Mouse (Mus musculus): Measurements from ENCODE around the gene Sept9.

Sept9 gene

DNA sequence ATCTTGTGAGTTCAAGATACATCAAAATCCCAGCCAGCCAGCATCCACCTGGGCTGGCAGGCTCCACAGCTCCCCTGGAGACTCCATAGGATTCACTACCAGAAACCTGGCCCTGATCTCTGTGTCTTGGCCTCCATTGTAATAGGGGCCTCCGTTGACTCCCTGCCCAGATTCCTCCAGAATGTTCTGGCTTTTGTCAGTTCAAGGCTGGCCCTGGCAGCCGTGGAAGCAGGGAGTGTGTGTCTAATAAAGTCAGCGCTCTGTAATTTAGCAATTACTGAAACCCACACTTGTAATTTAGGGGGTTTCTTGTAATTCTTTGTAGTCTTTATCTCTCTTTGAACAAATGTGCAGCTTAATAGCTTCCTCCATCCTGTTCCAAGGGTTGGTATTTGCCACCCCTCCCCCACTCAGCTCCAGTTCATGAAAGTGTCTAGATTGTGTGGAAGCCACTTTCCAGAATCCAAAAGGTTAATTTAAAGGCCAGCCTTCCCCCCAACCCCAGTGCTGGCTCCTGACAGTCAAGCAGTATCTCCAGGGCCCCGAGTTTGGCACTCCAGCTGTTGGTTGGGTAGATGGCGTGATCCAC lies 170.9 kb downstream of the Sept9 start:
- ATAC-seq (ENCODE audit: low TSS enrichment), result no peak

GRCm38 (mm10) chr11:117372537-117372936 lies 173.1 kb downstream of the Sept9 start:
- ATAC-seq (ENCODE audit: low TSS enrichment), result no peak

DNA sequence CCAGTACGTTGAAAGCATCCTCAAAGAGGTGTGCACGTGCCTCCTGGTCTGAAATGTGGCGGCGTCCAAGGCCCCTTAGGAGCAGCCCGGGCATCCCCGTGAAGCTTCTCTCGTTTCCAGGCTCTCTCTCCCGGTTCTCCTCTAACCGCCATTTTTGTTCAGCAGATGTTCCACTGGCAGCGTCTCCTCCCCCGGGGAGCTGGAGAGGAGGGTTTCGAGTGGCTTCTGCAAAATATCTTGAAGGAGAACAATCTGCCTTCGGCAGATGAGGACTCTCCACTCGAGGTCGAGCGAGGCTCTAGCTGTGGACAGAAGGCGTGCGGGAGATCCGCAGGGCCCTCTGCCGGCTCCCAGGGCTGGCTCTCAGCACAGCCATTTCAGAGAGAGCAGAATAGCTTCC lies 173.7 kb downstream of the Sept9 start:
- no peak for ATAC-seq (ENCODE audit: low TSS enrichment)

DNA sequence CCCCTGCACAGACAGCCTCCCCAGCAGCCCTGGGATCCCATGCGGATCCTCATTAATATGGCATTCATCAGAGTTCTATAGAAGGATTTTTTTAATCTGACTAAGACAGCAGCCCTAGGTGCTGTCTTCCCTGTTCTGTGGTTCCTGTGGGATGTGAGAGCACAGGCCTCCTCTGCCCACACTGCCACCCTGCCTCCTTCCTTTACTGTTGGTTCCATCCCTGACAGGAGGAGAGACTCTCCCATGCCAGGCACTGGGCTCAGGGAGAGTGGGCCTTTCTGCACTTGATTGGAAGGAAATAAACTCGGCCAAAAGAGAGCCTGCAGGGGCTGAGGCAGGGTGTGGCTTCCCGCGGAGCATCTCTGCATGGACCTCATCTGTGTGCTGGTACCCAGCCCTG lies 174.4 kb downstream of the Sept9 start:
- peak; percentile 83 for ATAC-seq (ENCODE audit: low TSS enrichment)

- no peak for ATAC-seq (ENCODE audit: low TSS enrichment)
Measured at GRCm38 (mm10) chr11:117374288-117374687, 174.8 kb downstream of the Sept9 start.

DNA sequence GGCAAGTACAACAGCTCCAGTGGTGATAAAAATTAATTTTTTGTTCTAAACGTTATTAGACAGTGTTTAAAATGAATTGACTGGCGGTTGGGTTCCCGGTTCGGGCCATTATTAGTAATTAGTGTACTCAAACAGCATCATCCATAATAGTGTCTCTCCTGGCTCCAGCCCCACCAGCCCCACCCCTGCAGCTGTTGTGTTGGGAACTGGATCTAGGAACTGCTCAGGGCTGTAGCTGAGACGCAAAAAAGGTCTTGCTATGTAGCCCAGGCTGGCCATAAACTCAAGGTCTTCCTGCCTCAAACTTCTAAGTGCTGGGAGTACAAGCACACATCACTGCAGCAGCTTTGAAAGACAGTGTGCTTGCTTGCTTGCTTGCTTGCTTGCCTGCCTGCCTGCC lies 180.3 kb downstream of the Sept9 start:
- no peak for ATAC-seq (ENCODE audit: low TSS enrichment)

DNA sequence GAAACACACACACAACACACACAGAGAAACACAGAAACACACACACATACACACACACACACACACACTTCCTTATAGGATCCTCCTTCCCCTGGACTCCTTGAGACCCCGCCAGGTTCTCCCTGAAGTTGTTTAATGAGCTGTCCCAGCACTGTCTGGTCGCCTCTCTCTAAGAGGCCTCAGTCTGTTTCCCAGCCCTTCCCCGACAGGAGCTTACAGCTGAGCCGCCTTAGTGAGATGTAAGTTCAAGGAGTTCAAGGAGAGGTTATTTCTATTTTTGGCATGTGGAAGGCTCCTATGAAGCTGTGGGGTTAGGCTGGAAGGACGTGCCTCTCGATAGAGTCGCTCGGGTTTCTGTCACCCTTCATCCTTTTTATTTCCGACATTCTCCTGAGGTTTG lies 184.8 kb downstream of the Sept9 start:
- no peak for ATAC-seq (ENCODE audit: low TSS enrichment)

DNA sequence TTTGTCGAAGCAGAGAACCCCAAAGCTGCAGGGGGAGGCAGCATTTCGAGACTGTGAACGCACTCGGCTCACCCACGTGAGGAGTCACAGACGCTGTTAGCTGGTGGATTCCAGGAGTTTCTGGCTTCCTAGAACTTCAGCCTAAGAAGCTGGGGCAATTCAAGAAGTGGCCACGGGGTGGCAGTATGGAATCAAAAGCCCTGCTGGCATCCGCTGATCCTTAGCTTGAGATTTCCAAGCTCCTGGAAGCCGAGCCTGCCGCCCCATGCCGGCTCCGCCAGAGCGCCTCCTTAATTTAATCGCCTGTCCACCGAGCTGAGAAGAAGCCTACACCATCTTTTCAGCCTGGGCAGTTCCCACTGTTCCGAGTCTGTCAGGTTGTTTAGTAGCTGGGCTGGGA lies 185.4 kb downstream of the Sept9 start:
- peak; percentile 83 for ATAC-seq (ENCODE audit: low TSS enrichment)

- no peak for ATAC-seq (ENCODE audit: low TSS enrichment)
Measured at GRCm38 (mm10) chr11:117385331-117386103, 186.1 kb downstream of the Sept9 start.

GRCm38 (mm10) chr11:117387241-117387640 lies 187.8 kb downstream of the Sept9 start:
- ATAC-seq (ENCODE audit: low TSS enrichment), result no peak

DNA sequence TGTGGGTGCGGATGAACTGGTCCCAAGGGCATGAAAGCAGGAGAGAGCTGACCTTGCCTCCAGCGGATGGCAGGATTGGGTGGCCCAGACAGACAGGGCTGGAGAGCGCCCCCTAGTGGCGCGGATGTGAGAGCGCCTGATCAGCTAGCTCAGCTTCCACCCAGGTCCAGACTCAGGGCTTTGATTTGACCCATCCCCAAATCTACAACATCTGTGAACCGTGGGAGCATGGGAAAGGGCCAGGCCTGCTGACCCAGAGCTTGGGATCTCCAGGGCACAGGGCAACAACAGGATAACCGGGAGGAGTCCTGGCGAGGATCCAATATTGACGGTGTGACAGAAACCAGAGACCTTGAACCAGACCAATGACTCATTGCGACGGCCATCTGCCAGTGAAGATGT lies 190.5 kb downstream of the Sept9 start:
- ATAC-seq (ENCODE audit: low TSS enrichment), result no peak

DNA sequence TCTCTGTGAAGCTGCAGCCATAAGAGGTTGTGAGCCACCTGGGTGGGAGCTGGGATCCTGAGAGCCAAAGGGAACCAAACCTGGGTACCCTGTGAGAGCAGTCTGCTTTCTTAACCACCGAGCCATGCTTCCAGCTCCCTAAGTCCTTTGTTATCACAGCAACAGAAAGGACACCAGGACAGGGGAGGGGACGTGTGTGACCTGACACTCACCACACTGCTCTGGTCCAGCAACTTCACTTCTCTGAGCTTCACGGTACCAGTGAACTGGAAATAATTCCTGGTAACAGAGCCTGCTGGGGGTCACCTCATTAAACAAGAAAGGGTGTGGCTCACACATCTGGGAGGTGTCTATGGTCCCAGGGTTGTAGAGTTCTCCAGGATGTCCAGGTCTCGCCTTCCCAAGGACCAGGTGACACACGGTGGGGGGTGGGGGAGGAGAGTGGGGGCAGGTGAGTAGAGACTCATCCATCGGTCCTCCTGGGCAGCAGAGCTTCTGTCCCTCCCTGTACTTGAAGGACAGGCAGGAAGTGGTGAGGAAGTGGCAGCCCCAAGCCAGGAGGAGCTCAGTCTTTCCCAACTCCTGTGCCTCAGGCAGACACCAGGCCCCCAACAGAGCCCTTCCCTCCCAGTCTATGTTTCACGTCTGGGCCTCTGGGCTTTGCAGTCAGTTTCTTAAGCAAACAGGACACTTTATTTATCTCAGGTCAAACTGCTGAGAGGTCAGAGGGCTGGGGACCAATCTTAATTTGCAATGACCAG lies 191.5 kb downstream of the Sept9 start:
- no peak for ATAC-seq (ENCODE audit: low TSS enrichment)

DNA sequence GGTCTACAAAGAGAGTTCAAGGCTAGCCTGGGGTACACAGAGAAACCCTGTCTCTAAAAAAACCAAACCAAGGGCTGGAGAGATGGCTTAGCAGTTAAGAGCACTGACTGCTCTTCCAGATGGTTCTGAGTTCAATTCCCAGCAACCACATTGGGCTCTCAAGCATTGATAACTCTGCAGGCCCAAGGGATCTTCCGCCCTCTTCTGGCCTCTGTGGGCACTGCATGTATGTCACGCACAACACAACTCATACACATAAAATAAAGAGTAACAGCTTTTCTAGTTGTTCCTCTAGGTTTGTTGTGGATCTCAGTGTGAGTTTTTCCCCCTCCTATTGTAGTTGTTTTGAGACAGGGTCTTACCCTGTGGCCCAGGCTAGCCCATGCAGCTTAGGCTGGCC lies 192.8 kb downstream of the Sept9 start:
- ATAC-seq (ENCODE audit: low TSS enrichment), result no peak

- no peak for ATAC-seq (ENCODE audit: low TSS enrichment)
Measured at GRCm38 (mm10) chr11:117393715-117394114, 194.3 kb downstream of the Sept9 start.

DNA sequence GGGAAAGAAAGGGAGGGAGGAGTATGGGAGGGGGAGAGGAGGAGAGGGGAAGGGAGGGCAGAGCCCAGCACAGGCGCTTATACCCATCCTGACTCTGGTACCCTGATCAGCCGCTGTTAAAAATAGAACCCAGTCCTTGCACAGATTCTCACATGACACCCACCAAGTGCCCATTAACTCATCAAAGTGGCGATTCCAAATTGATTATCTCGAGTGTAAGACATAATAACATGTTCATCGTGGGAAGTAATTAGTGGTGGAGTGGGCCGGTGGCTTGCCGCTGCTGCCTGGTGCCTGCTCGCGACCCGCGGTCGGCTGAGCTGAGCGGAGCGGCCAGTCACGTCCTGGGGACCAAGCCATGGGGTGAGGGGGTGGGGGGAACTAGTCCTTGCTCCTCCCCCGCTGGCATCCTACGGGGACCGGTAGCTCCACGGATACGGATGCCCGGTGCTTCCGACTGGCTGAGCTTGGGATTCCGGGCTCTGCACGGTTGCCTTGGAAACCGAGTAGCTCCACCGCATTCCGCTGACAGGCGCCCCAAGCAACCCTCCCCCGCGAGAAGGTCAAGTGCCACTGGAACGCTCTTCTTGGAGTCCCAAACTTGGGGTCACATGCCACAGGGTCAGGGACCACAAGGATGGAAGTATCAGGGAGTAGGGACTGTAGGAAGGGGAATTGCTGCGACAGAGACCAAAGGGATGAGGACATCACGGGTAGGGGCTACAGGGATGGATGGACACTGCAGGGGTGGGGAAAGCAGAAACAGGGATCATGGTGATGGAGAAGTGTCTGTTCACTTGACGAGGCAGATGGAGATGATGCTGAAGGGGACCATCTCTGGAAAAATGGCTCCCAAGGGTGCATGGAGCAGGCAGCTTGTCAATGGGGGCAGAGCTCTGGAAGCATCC lies 195.0 kb downstream of the Sept9 start:
- peak; percentile 85 for ATAC-seq (ENCODE audit: low TSS enrichment)

DNA sequence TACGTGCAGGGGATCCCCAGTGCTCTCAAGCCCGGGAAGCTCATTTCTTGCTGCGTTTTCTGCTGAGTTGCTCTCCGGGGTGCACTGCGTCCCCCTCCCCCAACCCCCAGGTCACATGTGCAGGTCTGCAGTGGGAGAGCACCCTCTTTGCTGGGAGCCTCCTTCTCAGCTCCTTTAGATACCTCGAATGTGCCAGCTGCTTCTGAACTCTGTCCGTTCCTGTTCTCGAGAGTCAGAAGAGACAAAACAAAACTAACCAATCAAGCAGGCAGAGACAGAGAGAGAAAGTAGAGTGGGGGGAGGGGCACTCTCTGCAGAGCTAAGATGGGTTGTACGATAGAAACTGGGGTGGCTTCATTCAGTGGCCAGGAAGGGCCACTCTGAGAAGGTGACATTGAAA lies 195.8 kb downstream of the Sept9 start:
- peak; percentile 28 for ATAC-seq (ENCODE audit: low TSS enrichment)

DNA sequence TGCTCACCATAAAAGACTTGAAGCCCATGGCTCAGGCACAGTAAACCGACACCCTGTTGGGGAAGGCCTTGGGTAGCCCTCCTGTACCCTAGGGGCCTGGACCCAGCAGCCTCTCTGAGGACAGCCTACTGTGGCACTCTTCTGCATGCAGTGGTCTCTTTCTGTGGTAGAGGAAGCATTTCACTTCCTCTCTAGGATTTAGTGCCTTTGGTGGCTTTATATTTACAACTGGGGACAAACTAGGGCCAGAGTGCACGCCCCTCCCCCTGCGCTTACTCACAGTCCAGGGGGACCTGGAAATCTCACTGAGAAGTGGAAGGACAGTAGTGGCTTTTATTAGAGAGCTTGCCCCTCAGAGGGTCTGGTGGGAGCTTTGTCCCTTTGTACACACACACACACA lies 197.5 kb downstream of the Sept9 start:
- no peak for ATAC-seq (ENCODE audit: low TSS enrichment)

- no peak for ATAC-seq (ENCODE audit: low TSS enrichment)
Measured at GRCm38 (mm10) chr11:117397755-117398154, 198.3 kb downstream of the Sept9 start.

DNA sequence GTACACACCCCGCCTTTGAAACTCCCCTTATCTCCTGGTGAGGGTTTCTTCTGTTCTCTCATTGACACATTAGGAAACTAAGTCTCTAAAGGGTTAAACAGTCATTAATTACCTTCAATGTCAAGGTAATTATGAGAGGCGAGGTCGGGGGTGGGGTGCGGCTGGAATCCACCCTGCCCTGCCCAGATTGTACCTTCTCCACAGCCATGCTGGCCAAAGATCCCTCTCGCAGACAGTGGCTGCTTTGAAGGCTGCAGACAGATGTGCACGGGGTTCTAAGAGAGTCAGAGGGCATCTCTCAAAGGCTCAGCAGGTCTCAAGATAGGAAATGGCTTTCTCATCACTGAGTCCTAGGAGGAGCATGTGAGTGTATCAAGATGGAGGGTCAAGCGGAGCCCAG lies 198.7 kb downstream of the Sept9 start:
- no peak for ATAC-seq (ENCODE audit: low TSS enrichment)

DNA sequence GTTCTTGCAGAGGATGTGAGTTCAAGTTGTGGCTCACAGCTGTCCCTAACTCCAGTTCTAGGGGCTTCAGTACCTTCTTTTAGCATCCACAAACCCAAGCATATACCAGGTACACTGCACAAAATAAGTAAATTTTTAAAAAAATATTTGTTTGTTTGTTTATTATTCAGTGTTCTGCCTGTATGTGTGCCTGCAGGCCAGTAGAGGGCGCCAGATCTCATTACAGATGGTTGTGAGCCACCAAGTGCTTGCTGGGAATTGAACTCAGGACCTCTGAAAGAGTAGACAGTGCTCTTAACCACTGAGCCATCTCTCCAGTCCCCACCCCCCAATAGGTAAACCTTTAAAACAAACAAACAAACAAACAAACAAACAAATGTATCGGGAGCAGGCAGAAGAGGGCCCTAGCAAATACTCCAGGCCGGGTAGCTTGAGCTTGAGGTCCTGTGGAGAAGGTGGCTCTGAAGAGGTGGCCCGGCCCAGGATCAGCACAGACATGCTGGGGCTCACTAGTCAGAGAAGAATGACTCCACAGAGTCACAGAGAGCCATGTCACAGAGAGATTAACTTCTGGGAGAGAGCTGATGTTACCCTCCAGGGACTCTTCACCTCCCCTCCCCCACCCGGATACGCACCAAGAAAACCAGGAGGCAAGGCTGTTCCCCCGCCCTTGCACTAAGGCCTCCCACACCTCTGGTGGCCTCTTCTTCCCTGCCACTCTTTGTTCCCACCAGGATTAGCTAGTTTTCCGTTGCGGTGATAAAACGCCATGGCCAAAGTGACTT lies 202.3 kb downstream of the Sept9 start:
- no peak for ATAC-seq (ENCODE audit: low TSS enrichment)

GRCm38 (mm10) chr11:117402550-117402949 lies 203.1 kb downstream of the Sept9 start:
- ATAC-seq (ENCODE audit: low TSS enrichment), result no peak

Data from frontal cortex, adult (tissue).